13 mouse cellular contexts compared by ENCODE assay signal in the genomic region with DNA sequence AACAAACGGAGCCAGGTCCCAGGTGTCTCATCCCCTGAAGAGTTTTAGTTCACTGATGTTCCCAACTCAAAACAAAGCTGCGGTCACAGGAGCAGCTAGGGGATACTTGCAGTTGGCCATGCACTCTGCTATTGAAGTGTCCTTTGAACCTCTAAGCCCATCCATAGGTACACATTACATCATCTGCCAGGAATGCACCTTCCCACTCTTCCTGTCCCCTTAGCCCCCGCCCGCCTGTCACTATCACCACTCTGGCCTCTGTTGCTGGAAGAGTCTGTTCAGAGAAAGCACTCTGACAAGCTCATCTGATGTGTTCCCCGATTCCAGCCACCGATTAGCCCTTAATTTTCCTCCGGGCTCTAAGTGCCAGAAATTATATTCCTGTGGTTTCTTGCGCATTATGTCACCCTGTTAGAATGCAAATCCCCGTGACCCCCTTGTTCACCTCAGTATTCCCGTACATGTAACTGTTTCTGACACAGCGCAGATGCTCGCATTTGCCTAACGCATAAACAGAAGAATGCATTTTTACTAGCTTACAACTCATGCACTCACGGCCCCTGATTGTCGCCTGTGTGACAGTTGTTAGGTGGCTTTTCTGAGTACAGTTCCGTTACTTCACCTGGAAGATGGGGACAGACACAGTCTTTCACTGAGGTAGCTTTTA.
A peak's percentile ranks its signal among the peaks of the same experiment; 100 is the strongest.
DNase-seq lines count a peak whose midpoint lies in the region; ATAC-seq and TF ChIP-seq lines count a peak whose summit lies in the region.
"Had no signal": no experiment of that assay in that cellular context is flagged by ENCODE, and none has a peak within 500 bp of the region (broad histone marks: within the 10 kb centered on the region; RNA-seq: fewer than 3 reads in every experiment).

No protein-coding gene starts in this region.

- H3K4me2 ChIP-seq in lung, embryonic 15.5 days: peak overlapping the region; percentile 9; the same call in 1 of the 2 replicates
- H3K4me2 ChIP-seq in liver, postnatal 0 days (ENCODE audit: low read depth, low read length): peak overlapping the region; percentile 56

- peaks cover 24% of the 10 kb centered on the region for H3K4me1 ChIP-seq in heart, embryonic 10.5 days
- H3K4me1 ChIP-seq in heart, adult 2 months (ENCODE audit: control insufficient read depth, insufficient read depth, low read length): no peaks in the 10 kb centered on the region
- H3K4me1 ChIP-seq in lung, embryonic 15.5 days: peaks cover 15% of the 10 kb centered on the region
- 0 out of 2 replicates have a peak, but pooled peaks cover 2% of the 10 kb centered on the region for H3K4me1 ChIP-seq in liver, postnatal 0 days (ENCODE audit: insufficient read depth)

- H3K27ac ChIP-seq in heart, embryonic 10.5 days: peak overlapping the region; percentile 22; the same call in 1 of the 2 replicates
- no peak overlapping the region for H3K27ac ChIP-seq in heart, adult 2 months
- H3K27ac ChIP-seq in lung, embryonic 15.5 days: no peak overlapping the region
- H3K27ac ChIP-seq in liver, postnatal 0 days (ENCODE audit: low read depth): peak overlapping the region; percentile 70

- H3K36me3 ChIP-seq in heart, embryonic 10.5 days: no peaks in the 10 kb centered on the region
- no peaks in the 10 kb centered on the region for H3K36me3 ChIP-seq in heart, adult 2 months (ENCODE audit: control insufficient read depth, insufficient read depth, low read length)
- no peaks in the 10 kb centered on the region for H3K36me3 ChIP-seq in lung, embryonic 15.5 days
- H3K36me3 ChIP-seq in liver, postnatal 0 days (replicated peaks; ENCODE audit: insufficient read depth, low read length): no peaks in the 10 kb centered on the region

- TF ChIP-seq CTCF in heart, adult 2 months (IDR thresholded peaks at IDR 0.05): no peak
- no peak for TF ChIP-seq CTCF in liver, postnatal 0 days (IDR thresholded peaks at IDR 0.05; ENCODE audit: low read depth)

- ATAC-seq in lung, embryonic 15.5 days (ENCODE audit: borderline replicate concordance, extremely low read depth, low FRiP score, low TSS enrichment): peak; percentile 52; the same call in 1 of the 2 replicates
- peak; percentile 91 for ATAC-seq in liver, postnatal 0 days
- ATAC-seq: inflammation-experienced regulatory T-cells, adult 6 months had no signal

- no peaks in the 10 kb centered on the region for H3K79me2 ChIP-seq in heart, adult 2 months (replicated peaks; ENCODE audit: control insufficient read depth, insufficient read depth, low read length)

- no peaks in the 10 kb centered on the region for H3K27me3 ChIP-seq in heart, embryonic 10.5 days (ENCODE audit: insufficient read depth, poor library complexity, severe bottlenecking)
- no peaks in the 10 kb centered on the region; the same call in 1 of the 2 replicates for H3K27me3 ChIP-seq in heart, adult 2 months (ENCODE audit: control insufficient read depth, insufficient read depth, low read length)
- no peaks in the 10 kb centered on the region for H3K27me3 ChIP-seq in lung, embryonic 15.5 days
- H3K27me3 ChIP-seq in liver, postnatal 0 days (ENCODE audit: insufficient read depth, low read length): no peaks in the 10 kb centered on the region

- H3K4me3 ChIP-seq in heart, embryonic 10.5 days: peak overlapping the region; percentile 18; the same call in 1 of the 2 replicates
- H3K4me3 ChIP-seq in heart, adult 2 months: no peak overlapping the region
- H3K4me3 ChIP-seq in lung, embryonic 15.5 days: no peak overlapping the region
- peak overlapping the region; percentile 30; the same call in 1 of the 2 replicates for H3K4me3 ChIP-seq in liver, postnatal 0 days (ENCODE audit: low read depth, low read length)

- no peak for TF ChIP-seq POLR2A in heart, adult 2 months (IDR thresholded peaks at IDR 0.05; ENCODE audit: insufficient read depth, low read depth, low read length)

- H3K9ac ChIP-seq in heart, adult 2 months (ENCODE audit: low read depth, low read length): no peak overlapping the region
- no peak overlapping the region for H3K9ac ChIP-seq in lung, embryonic 15.5 days
- no peak overlapping the region for H3K9ac ChIP-seq in liver, postnatal 0 days (replicated peaks)

- no peak for TF ChIP-seq EP300 in heart, adult 2 months (IDR thresholded peaks at IDR 0.05; ENCODE audit: insufficient read depth, low read depth, low read length)
- TF ChIP-seq EP300 in liver, postnatal 0 days (IDR thresholded peaks at IDR 0.05; ENCODE audit: low read depth): no peak; the same call in 1 of the 2 replicates

- no peaks in the 10 kb centered on the region for H3K9me3 ChIP-seq in heart, embryonic 10.5 days
- H3K9me3 ChIP-seq in lung, embryonic 15.5 days: no peaks in the 10 kb centered on the region
- H3K9me3 ChIP-seq in liver, postnatal 0 days (ENCODE audit: low read length): no peaks in the 10 kb centered on the region

- DNase-seq in heart, embryonic 10.5 days (ENCODE audit: low spot score): no peak
- DNase-seq in heart, adult 2 months: no peak
- DNase-seq in lung, postnatal 25 days (ENCODE audit: low spot score): no peak
- peak; percentile 27 for DNase-seq in forelimb bud, embryonic 11.5 days (ENCODE audit: low read depth, low spot score)
- DNase-seq in liver, postnatal 0 days: peak; percentile 50
- DNase-seq in adrenal gland, adult 8-10 months: no peak
- DNase-seq in embryo, embryonic 9.5 days (ENCODE audit: extremely low spot score): no peak
- DNase-seq: adrenal gland, postnatal 14 days; cerebellum, adult 9-11 months; gastrocnemius, postnatal 25 days; right cerebral cortex, adult 18-20 months had no signal

- 45% methylated on average over 16 of the region's 16 CpGs for whole genome bisulfite sequencing in heart, embryonic 10.5 days
- WGBS in heart, adult 2 months: 56% methylated on average over 16 of the region's 16 CpGs
- 22% methylated on average over 16 of the region's 16 CpGs for WGBS in lung, embryonic 15.5 days
- 62% methylated on average over 16 of the region's 16 CpGs for WGBS in liver, postnatal 0 days (ENCODE audit: insufficient replicate concordance)

- intact Hi-C loops in heart, adult 2 months (cut with DNase I): no loop called here

Comparison
In these comparisons a context has a peak if more than half of its experiments do, and no peak if none do; other contexts are left out.
1. H3K27ac ChIP-seq: peak in heart, embryonic 10.5 days (single experiment) and liver, postnatal 0 days (single experiment); none in heart, adult 2 months (single experiment) and lung, embryonic 15.5 days (single experiment).
2. H3K4me3 ChIP-seq: peak in heart, embryonic 10.5 days (single experiment) and liver, postnatal 0 days (single experiment); none in heart, adult 2 months (single experiment) and lung, embryonic 15.5 days (single experiment).
3. DNase-seq: peak in forelimb bud, embryonic 11.5 days (single experiment) and liver, postnatal 0 days (single experiment); none in heart, embryonic 10.5 days (single experiment), heart, adult 2 months (0 of 2), lung, postnatal 25 days (single experiment), adrenal gland, adult 8-10 months (single experiment) and embryo, embryonic 9.5 days (single experiment).